Mouse (Mus musculus) neural tube, embryonic 15.5 days (tissue): ENCODE results near the gene Rasgrf1. TPM values are rescaled to one million over a fixed set of nuclear protein-coding genes. Genes with fewer than 3 reads are reported as not detected.
"Not testable (repeated sequence)": the region's sequence is repeated elsewhere in the genome, so short reads cannot be mapped to it uniquely, and the experiment has no call there.

ENCODE experiments used
- ATAC-seq: fragments of 200-750 bp; cut with Nextera tagmentation; 2 replicates; pipeline ENCODE4 v1.8.0; 2017; ENCODE audit warnings: mild to moderate bottlenecking, moderate TSS enrichment, moderate library complexity; ENCODE audit not compliant: low FRiP score
- H3K27ac ChIP-seq: fragments of 300-500 bp; sonication (generic); replicated peaks from 2 replicates; pipeline ENCODE4 v1.5.1; 2015; ENCODE audit warnings: mild to moderate bottlenecking, inconsistent platforms
- H3K27me3 ChIP-seq: fragments of 300-500 bp; sonication (generic); replicated peaks from 2 replicates; pipeline ENCODE4 v1.6.1; 2015; ENCODE audit warnings: inconsistent platforms
- H3K36me3 ChIP-seq: fragments of 300-500 bp; sonication (generic); 2 replicates; pipeline ENCODE4 v1.6.1; 2015; ENCODE audit warnings: inconsistent platforms
- H3K4me1 ChIP-seq: fragments of 300-500 bp; sonication (generic); 2 replicates; pipeline ENCODE4 v1.6.1; 2015; ENCODE audit warnings: inconsistent platforms
- H3K4me2 ChIP-seq: fragments of 300-500 bp; sonication (generic); 2 replicates; pipeline ENCODE4 v1.6.1; 2015; ENCODE audit warnings: inconsistent platforms, mild to moderate bottlenecking, moderate library complexity
- H3K4me3 ChIP-seq: fragments of 300-500 bp; sonication (generic); replicated peaks from 2 replicates; pipeline ENCODE4 v1.5.1; 2015; ENCODE audit warnings: mild to moderate bottlenecking, inconsistent platforms
- H3K9ac ChIP-seq: fragments of 300-500 bp; sonication (generic); replicated peaks from 2 replicates; pipeline ENCODE4 v1.6.1; 2015; ENCODE audit warnings: mild to moderate bottlenecking, inconsistent platforms
- H3K9me3 ChIP-seq: fragments of 300-500 bp; sonication (generic); replicated peaks from 2 replicates; pipeline ENCODE4 v1.6.1; 2016; ENCODE audit warnings: inconsistent platforms
- WGBS: fragments of 180-500 bp; shearing (Covaris S2); methylation state at CpG from one replicate; pipeline ENCODE4 v1.1.7; 2015; ENCODE audit warnings: mixed read lengths; 5-methylcytosine and 5-hydroxymethylcytosine counted together
- polyA plus RNA-seq: library from polyadenylated mRNA; unstranded; fragments of >200 nt; fragmentation: Nextera tagmentation; extraction: Ambion mirVana; gene quantifications from 2 replicates; pipeline ENCODE4 v1.2.1, GENCODE M21; 2015

Gene Rasgrf1
- polyA plus RNA-seq, 1 experiment from 2014 or later, result 17.3 TPM

DNA sequence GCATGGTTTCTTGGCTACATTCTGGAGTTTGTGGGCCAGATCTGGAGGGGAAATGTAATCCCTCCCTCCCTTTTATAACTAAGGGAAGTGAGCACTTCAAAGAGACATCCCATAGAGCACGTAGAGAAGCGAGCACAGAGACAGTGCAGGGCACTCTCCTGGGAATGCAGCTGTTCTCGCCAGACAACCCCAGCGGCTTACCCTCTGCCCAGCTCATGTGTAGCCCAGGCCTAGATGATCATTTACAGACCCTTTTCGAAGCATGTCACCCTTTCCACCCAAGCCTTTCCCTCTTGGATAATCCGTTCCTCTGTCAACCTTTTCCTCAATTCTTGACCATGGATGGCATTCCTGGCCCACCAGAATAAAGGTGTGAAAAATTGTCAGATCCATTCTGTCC, 106.5 kb downstream of the Rasgrf1 start:
- Histone ChIP-seq H3K36me3 (no peaks in the 10 kb centered on the region), H3K4me2 (no peak overlapping the region), H3K27me3 (no peaks in the 10 kb centered on the region), H3K9ac (no peak overlapping the region), H3K27ac (no peak overlapping the region), H3K4me1 (no peaks in the 10 kb centered on the region), H3K4me3 (no peak overlapping the region), H3K9me3 (no peaks in the 10 kb centered on the region)
- no peak for ATAC-seq
- WGBS, result 79% methylated on average over 6 of the region's 6 CpGs

DNA sequence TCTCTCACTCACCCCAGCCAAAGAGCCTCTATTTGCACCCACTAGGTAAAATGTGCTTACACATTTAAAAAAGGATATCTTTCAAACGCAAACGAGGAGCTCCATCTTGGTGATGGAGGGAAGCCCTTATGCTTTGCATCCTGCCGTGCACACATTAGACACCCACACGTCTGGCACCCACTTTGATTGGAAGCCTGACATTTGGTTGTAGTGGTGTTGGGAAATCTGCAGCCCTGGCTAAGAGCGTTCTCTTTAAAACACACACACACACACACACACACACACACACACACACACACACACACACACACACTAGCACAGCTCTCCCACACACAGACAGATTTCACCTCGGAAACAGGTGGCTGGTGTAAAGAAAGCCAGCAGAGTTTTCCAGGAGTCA, 111.2 kb downstream of the Rasgrf1 start:
- WGBS, result 86% methylated on average over 6 of the region's 6 CpGs
- Histone ChIP-seq H3K4me3 (no peak overlapping the region), H3K27me3 (no peaks in the 10 kb centered on the region), H3K4me1 (no peaks in the 10 kb centered on the region), H3K9ac (no peak overlapping the region), H3K36me3 (no peaks in the 10 kb centered on the region), H3K4me2 (no peak overlapping the region), H3K9me3 (no peaks in the 10 kb centered on the region), H3K27ac (no peak overlapping the region)
- no peak for ATAC-seq

DNA sequence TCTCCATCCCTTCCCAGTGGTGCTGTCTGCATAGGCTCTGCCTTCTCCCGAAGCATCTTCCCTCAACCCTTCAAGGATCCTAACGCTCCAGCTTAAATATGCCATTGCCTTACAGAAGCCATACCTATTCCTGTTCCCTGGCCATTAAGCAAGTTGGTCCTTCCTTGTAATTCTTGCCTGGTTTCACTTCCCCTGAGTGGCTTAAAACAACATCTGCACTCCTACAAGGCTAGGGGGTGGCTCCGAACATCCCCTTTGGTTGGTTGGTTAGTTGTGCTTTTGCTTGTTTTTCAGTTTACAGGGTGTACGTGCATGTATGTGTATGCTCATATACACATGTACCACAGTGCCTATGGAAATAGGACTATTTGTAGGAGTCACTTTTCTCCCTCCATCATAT, 111.7 kb downstream of the Rasgrf1 start:
- no peaks in the 10 kb centered on the region for H3K9me3 ChIP-seq
- H3K4me1 ChIP-seq, result no peaks in the 10 kb centered on the region
- no peaks in the 10 kb centered on the region for H3K27me3 ChIP-seq
- no peaks in the 10 kb centered on the region for H3K36me3 ChIP-seq
- H3K27ac ChIP-seq, result no peak overlapping the region
- H3K4me3 ChIP-seq, result no peak overlapping the region
- no peak overlapping the region for H3K9ac ChIP-seq
- WGBS, result 92% methylated on average over 4 of the region's 4 CpGs
- no peak overlapping the region for H3K4me2 ChIP-seq
- no peak for ATAC-seq

DNA sequence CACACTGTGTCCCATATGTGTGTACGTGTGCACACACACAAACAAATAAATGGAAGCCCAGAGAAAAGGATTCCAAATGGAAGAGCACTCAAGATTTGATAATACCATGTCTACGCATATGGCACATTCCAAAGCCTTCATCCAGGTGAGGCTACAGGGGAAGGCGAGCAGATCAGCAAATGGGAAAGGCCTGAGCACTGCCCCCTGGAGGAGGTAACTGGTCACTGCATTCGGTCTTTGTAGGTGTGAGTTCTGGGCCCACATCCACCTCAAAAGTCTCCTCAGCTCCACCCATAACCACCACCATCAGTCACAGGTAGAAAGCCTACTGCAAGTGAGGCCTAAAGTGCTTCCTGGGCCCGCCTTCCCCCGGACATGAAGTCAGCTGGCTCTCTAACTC, 118.0 kb downstream of the Rasgrf1 start:
- 89% methylated on average over 6 of the region's 6 CpGs for WGBS
- H3K4me3 ChIP-seq, result no peak overlapping the region
- H3K4me2 ChIP-seq, result no peak overlapping the region
- H3K9me3 ChIP-seq, result no peaks in the 10 kb centered on the region
- no peak overlapping the region for H3K9ac ChIP-seq
- ATAC-seq, result no peak
- H3K27ac ChIP-seq, result no peak overlapping the region
- no peaks in the 10 kb centered on the region for H3K4me1 ChIP-seq
- H3K27me3 ChIP-seq, result no peaks in the 10 kb centered on the region
- no peaks in the 10 kb centered on the region for H3K36me3 ChIP-seq

DNA sequence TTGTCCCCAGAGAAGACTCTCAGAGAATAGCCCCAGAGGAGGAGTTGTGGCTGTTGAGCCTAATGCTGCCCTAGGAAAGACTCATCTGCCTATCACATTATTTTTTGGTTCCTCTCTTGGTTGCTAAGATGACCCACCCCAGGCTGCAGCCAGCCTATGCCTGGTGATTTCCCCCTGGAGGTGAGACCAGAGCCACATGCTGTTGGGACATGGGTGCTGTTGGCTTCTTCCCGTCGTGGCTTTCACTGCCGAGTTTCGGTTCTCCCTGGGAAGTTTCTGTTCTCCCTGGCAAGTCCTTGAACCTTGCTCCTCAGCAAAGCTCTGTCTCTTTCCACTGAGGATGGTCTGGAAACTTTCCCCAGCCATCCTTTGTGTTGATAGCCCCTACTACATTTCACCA, 124.2 kb downstream of the Rasgrf1 start:
- Histone ChIP-seq H3K9me3 (no peaks in the 10 kb centered on the region), H3K9ac (no peak overlapping the region), H3K36me3 (no peaks in the 10 kb centered on the region), H3K27ac (no peak overlapping the region), H3K27me3 (no peaks in the 10 kb centered on the region), H3K4me3 (no peak overlapping the region), H3K4me2 (no peak overlapping the region), H3K4me1 (no peaks in the 10 kb centered on the region)
- WGBS, result 94% methylated on average over 4 of the region's 4 CpGs
- ATAC-seq, result no peak; the same call in 1 of the 2 replicates

DNA sequence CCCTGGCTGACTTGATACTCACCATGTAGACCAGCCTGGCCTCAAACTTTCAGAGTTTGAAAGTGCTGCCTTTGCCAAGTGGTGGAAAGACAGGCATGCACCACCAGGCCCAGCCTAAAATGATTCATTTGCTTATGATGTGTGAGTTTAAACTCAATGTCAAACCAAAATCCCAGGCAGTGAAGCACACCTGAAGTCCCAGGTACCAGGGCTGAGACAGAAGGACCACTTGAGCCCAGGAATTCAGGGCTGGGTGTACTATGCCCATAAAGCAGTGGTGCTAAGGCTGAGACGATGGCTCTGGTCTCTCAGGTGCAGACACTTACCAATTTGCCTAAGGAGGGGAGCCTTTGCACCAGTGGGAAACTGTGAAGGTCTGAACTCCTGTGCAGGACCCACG, 125.5 kb downstream of the Rasgrf1 start:
- H3K9me3 ChIP-seq, result no peaks in the 10 kb centered on the region
- no peak overlapping the region for H3K9ac ChIP-seq
- H3K27ac ChIP-seq, result no peak overlapping the region
- no peaks in the 10 kb centered on the region for H3K27me3 ChIP-seq
- ATAC-seq, result no peak
- H3K36me3 ChIP-seq, result no peaks in the 10 kb centered on the region
- H3K4me1 ChIP-seq, result no peaks in the 10 kb centered on the region
- H3K4me2 ChIP-seq, result no peak overlapping the region
- 81% methylated on average over 2 of the region's 2 CpGs for WGBS
- no peak overlapping the region for H3K4me3 ChIP-seq

DNA sequence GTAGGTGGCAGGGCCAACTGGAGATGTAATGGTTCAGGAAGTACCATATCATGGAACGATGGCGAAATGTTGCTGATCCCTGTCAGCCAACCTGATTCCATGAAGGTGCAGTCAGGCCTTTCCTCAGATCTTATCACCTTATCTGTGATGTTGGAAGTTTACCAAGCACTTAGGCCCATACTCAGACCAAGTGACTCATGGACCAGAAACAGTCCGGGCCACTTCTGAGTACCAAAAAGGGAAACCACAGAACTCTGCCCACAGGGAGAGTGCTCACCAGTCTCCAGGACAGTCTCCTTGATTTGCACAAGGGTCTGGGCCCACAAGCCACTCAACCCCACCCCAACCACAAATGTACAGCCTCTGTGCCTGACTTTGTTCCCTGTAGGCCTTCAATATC, 126.1 kb downstream of the Rasgrf1 start:
- Histone ChIP-seq H3K9me3 (no peaks in the 10 kb centered on the region), H3K9ac (no peak overlapping the region), H3K4me2 (no peak overlapping the region), H3K36me3 (no peaks in the 10 kb centered on the region), H3K4me1 (no peaks in the 10 kb centered on the region), H3K4me3 (no peak overlapping the region), H3K27ac (no peak overlapping the region), H3K27me3 (no peaks in the 10 kb centered on the region)
- 92% methylated on average over 3 of the region's 3 CpGs for WGBS
- no peak for ATAC-seq

DNA sequence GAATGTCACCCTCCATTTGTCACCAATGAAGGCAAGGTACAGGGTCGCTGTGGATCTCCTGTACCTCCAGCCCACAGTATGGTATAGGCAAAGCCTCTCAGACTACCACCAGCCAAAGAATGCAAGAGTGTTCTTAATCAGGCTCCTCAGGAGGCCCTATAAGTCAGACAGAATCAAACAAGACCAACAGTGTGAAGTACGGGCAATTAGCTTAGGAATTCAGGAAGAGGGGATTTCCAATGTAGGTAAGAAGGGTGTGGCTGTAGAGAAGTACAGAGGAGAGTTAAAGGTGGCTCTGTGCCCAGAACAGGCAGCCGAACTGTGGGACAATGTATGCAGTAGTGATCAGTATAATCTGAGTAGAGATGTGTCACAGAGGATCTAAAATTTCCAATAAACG, 126.6 kb downstream of the Rasgrf1 start:
- no peak overlapping the region for H3K9ac ChIP-seq
- no peaks in the 10 kb centered on the region for H3K27me3 ChIP-seq
- ATAC-seq, result no peak
- H3K4me3 ChIP-seq, result no peak overlapping the region
- no peaks in the 10 kb centered on the region for H3K4me1 ChIP-seq
- H3K27ac ChIP-seq, result no peak overlapping the region
- no peaks in the 10 kb centered on the region for H3K9me3 ChIP-seq
- H3K4me2 ChIP-seq, result no peak overlapping the region
- H3K36me3 ChIP-seq, result no peaks in the 10 kb centered on the region
- WGBS, result 83% methylated on average over 4 of the region's 4 CpGs

DNA sequence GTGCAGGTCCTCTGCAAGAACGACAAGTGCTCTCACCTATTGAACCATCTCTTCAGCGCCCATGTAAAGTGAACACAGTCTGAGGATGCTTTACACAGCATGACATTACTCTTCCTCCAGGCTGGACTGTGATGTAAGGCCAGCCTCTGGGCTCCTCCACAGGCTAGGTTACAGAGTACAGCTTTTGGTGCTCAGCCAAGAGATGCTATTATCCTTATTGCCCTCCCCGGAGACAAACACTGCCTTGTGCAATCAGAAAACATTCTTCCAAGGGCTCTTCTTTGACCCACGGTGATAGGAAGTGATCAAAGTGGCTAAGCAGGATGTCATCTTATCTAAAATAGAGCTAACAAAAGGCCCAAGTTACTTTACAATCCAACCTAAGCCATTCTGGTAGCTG, 128.8 kb downstream of the Rasgrf1 start:
- no peak for ATAC-seq
- H3K4me3 ChIP-seq, result no peak overlapping the region
- 76% methylated on average over 4 of the region's 4 CpGs for WGBS

DNA sequence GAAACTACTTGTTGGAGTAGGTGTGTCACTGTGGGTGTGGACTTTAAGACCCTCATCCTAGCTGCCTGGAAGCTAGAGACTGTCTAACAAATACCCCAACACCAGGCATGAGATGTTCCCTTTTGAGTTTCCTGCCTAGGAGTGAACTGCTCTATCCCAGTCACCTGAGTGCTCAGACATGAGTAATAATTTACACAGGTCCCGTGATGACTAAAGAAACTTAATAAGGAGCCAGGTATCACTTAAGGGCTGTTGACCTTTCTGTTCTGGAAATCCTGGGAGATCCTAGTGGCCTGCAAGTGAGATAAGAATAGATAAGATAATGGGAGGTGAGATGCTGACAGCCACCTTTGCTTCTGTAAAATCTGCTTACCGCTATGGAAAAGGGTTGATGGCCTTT, 131.2 kb downstream of the Rasgrf1 start:
- ATAC-seq, result no peak

More for the DNA sequence above, 128.8 kb downstream of the Rasgrf1 start:
- H3K9me3 ChIP-seq, result no peaks in the 10 kb centered on the region
- no peaks in the 10 kb centered on the region for H3K4me1 ChIP-seq
- H3K36me3 ChIP-seq, result no peaks in the 10 kb centered on the region
- H3K27me3 ChIP-seq, result no peaks in the 10 kb centered on the region
- no peak overlapping the region for H3K4me2 ChIP-seq
- H3K27ac ChIP-seq, result no peak overlapping the region
- H3K9ac ChIP-seq, result no peak overlapping the region

DNA sequence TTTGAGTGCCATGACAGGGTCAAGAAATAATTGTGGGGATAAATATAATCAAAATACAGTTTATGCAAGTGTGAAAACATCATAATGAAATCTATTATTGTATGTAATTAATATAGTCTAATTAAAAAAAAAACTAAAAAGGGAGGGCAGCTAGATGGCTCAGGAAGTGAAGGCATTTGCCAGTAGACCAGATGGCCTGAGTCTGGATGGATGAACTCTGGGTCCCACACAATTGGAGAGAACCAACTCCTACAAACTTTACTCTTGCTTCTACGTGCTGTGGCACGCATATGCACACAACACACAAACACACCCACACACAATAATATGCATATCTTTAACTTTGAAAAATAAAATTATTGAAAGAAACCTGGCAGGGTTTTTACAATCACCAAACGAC, 131.8 kb downstream of the Rasgrf1 start:
- Histone ChIP-seq H3K4me1 (no peaks in the 10 kb centered on the region), H3K9me3 (0 out of 2 replicates have a peak, but pooled peaks cover 2% of the 10 kb centered on the region), H3K36me3 (no peaks in the 10 kb centered on the region), H3K9ac (no peak overlapping the region), H3K4me3 (no peak overlapping the region), H3K4me2 (no peak overlapping the region), H3K27ac (no peak overlapping the region), H3K27me3 (no peaks in the 10 kb centered on the region)
- ATAC-seq, result no peak
- 92% methylated on average over 3 of the region's 3 CpGs for WGBS

More for the DNA sequence above, 131.2 kb downstream of the Rasgrf1 start:
- Histone ChIP-seq H3K9ac (no peak overlapping the region), H3K9me3 (no peaks in the 10 kb centered on the region), H3K36me3 (no peaks in the 10 kb centered on the region), H3K4me1 (no peaks in the 10 kb centered on the region), H3K4me3 (no peak overlapping the region), H3K27me3 (no peaks in the 10 kb centered on the region), H3K27ac (no peak overlapping the region), H3K4me2 (no peak overlapping the region)
- 84% methylated on average over 2 of the region's 2 CpGs for WGBS

DNA sequence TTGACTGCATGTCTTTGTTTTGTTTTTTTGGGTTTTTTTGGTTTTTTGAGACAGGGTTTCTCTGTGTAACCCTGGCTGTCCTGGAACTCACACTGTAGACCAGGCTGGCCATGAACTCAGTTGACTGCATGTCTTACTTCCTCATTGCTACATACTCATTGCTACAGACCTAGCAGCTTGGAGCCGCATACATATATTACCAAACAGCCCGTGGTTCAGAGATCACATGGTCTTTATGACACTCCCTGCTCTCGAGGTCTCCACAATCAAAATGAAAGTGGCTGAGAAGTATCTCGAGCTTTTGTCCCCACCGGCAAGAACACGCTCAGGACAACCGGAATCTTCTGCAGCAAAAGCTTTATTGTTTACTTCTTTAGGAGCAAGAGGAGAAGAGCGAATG, 133.2 kb downstream of the Rasgrf1 start:
- 94% methylated on average over 8 of the region's 8 CpGs for WGBS
- not testable (repeated sequence) for H3K4me3 ChIP-seq, H3K4me2 ChIP-seq, H3K9me3 ChIP-seq, ATAC-seq, H3K9ac ChIP-seq, H3K27me3 ChIP-seq, H3K27ac ChIP-seq, H3K4me1 ChIP-seq, H3K36me3 ChIP-seq

DNA sequence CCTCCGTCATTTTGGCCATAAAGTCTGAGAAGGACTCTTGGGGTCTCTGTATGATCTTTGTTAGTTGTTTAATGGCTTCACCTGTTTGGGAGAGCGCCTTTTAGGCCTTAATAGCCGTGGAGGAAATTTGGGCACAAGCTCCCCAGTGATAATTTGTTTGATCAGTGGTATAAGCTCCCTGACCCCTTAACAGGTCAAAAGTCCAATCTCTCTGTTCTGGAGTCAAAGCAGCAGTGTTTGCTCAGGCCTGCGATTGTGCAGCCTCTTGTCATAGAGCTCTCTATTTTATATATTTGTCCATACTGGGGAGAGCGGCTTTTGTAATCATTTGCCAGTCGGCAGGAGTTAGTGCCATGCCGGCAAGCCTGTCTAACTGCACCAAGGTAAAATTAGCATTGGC, 135.5 kb downstream of the Rasgrf1 start:
- Histone ChIP-seq H3K9ac (no peak overlapping the region), H3K9me3 (0 out of 2 replicates have a peak, but pooled peaks cover 2% of the 10 kb centered on the region), H3K27me3 (no peaks in the 10 kb centered on the region), H3K4me3 (no peak overlapping the region), H3K4me1 (no peaks in the 10 kb centered on the region), H3K4me2 (no peak overlapping the region), H3K36me3 (no peaks in the 10 kb centered on the region), H3K27ac (no peak overlapping the region)
- 88% methylated on average over 7 of the region's 7 CpGs for WGBS
- no peak for ATAC-seq
